Mouse (Mus musculus) monocyte, adult 5-6 weeks (primary cell): ENCODE results near the gene Il1rl2. TPM values are rescaled to one million over a fixed set of nuclear protein-coding genes. Genes with fewer than 3 reads are reported as not detected.

Source experiments
- ATAC-seq: fragments of 153-309, 156-312 bp; replicated peaks from 2 replicates; pipeline ENCODE4 v1.8.0; 2017; ENCODE audit warnings: mild to moderate bottlenecking; ENCODE audit not compliant: low TSS enrichment, insufficient number of reproducible peaks, severe bottlenecking, poor library complexity, low FRiP score
- total RNA-seq: library from RNA; stranded (forward); fragments of 200-1000, 200-491, 200-594 nt; gene quantifications from 3 replicates; pipeline ENCODE4 v1.2.3, GENCODE M21; 2017

The Il1rl2 gene
- total RNA-seq, 1 experiment from 2014 or later = 0.57 TPM

DNA sequence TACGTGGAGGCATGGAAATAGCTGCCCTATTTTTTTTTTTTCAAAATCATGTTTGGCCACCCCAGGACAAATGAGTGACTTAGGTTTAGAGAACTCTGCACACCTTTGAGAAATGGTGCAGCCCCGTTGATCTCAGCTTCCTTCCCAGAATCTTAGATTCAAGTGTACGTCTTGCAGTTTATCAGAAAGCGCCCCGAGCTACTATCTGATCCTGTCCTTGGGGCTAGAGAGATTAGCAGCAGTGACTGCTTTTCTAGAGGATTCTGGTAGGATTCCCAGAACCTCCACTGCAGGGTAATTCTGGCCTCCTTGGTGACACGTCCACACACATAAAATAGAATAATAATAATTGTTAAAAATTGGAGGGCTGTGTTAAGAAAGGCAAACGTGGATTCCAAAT lies 36.6 kb downstream of the Il1rl2 start:
- ATAC-seq = no peak

DNA sequence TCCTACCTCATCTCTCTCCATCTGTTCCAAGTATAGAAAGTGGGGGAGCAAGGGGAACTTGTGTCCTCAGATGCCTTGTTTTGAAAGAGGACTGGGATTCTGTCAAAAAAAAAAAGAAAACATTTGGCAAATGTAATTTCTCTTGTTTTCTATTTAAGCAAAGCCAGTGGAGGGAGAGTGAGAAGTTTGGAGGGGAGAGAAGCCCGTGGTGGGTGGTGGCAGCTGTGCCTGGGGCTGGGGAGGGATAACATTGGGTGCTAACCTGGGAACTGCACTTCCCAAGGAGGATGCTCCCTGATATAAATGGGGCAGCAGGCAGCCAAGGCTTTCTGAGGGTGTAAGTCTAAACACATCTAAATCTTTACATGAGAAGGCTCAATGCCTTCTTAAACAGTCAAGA lies 37.2 kb downstream of the Il1rl2 start:
- ATAC-seq = no peak

GRCm38 (mm10) chr1:40362784-40363183 lies 38.4 kb downstream of the Il1rl2 start:
- ATAC-seq = no peak

- no peak for ATAC-seq
These were observed 48.5 kb downstream of the Il1rl2 start for GRCm38 (mm10) chr1:40372951-40373350.

GRCm38 (mm10) chr1:40375148-40375547 lies 50.7 kb downstream of the Il1rl2 start:
- ATAC-seq = no peak

DNA sequence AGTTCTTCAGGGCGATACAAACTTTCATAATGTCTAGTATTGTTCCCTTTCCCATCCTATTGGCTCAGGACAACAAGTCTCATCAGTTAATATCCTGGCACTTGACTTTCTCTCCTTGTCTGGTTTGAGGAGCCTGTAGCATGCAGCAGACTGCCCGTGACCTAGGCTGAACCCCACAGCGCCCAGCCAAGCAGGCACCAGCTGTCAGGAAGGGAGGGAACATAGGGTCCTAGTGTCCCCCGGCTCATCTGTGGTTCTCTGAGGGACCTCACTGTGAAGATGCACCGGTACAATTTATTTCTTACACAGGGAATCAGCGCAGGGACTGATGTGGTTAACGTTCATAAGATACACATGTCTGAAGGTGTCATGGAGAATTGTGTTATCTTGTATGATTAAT lies 52.3 kb downstream of the Il1rl2 start:
- no peak for ATAC-seq

GRCm38 (mm10) chr1:40378794-40379193 lies 54.4 kb downstream of the Il1rl2 start:
- ATAC-seq = peak; percentile 74

DNA sequence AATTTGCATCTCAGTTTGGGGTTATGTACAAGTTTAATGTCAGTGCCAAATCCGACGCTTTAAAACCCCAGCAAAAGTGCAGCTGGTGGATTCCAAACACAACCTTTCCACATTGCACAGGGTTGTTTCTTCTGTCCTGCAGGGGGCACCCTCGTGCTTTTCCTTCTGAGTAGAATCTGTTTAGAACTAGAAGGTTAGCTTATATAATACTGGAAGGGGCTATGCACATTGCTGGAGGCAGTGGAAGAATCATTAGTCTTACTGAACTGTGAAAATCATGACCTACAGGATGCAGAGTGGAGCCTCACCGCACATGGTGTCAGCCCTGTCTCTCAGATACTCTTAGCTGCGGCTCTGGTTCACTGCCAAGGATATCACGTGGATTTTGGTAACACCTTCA lies 55.7 kb downstream of the Il1rl2 start:
- peak; percentile 42; the same call in 1 of the 2 replicates for ATAC-seq

GRCm38 (mm10) chr1:40380990-40381389 lies 56.6 kb downstream of the Il1rl2 start:
- ATAC-seq = no peak

DNA sequence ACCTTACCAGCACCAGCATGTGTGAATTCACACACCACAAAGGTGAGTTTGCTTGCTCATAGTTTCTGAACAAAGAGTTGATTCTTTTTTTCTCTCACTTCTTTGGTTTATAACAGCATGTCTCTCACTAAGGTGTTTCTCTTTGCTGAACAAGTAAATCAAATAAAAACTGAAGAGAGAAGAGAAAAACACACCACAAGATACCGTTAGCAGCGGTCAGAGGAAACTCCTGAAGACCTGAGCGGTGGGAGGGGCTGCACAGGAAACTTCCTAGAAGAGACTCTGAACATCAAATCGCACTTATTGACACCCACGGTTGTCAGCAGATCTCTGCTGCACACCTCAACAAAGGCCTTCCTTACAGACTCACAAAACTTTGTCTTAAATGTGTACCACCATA lies 58.4 kb downstream of the Il1rl2 start:
- no peak for ATAC-seq

DNA sequence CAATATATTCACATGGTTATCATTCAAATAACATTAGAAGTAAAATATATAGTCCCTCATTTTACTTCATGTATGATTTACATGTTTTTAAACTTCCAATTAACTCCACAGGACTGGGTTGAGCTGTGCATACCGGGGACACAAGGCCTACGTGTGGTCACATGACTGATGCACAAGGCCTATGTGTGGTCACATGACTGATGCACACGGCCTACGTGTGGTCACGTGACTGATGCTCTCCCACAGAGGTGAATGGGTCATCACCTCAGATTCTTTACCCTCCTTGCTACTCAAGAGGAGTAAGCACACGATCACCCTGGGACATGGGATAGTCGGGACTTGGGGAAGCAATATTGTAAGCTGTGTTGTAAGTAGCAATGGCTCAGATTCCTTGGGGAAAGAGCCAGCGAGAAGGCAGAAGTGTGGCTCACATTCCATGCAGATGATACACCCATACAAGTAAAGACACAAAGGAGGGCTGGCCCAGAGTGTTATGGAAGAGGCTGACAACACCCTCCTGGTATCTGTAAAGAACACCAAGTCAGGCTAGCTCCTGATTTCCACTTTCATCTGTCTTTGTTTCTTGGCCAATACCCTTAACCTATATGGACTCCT lies 60.6 kb downstream of the Il1rl2 start:
- no peak for ATAC-seq

DNA sequence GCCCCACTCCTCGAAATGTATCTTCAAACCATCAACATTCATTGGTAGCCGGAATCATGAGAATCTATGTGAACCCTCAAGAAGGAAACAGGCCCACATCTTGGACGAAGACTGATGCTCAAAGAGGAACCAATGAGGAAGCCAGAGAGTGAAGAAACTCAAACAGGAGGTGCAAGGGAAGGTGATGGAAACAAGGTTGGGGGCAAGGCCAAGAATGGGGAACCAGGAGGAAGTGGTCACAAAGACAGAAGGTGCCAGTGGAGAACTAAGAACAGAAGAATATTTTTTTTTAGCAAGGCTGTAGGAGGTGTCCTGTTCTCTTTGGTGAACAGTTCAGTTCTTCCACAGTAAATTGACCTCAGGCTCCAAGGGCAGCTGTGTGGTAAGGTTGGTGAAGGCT lies 67.0 kb downstream of the Il1rl2 start:
- 0 out of 2 replicates have a peak, but pooled peaks have one; percentile 23 for ATAC-seq

- ATAC-seq = no peak
These were observed 68.1 kb downstream of the Il1rl2 start for GRCm38 (mm10) chr1:40392535-40392934.

DNA sequence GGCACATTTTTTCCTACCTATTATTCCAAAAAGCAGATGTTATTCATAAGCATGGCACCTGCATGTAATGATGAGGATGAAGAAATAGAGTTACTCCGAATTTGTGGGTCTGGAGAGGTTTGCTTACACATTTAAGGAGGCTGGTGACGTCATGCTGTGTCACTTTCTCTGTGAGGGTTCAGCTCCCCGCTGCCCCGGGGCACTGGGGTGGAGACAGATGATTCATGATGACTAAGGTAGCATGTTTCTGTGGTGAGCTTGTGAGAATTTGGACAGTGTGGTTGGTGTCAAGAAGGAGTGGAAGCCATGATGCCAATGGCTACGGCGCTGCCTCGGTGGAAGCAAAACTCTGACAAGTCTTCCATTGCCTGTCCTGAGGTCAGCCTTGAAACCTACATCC lies 68.8 kb downstream of the Il1rl2 start:
- peak; percentile 52; the same call in 1 of the 2 replicates for ATAC-seq

- ATAC-seq = no peak
These were observed 75.2 kb downstream of the Il1rl2 start for GRCm38 (mm10) chr1:40399639-40400038.

DNA sequence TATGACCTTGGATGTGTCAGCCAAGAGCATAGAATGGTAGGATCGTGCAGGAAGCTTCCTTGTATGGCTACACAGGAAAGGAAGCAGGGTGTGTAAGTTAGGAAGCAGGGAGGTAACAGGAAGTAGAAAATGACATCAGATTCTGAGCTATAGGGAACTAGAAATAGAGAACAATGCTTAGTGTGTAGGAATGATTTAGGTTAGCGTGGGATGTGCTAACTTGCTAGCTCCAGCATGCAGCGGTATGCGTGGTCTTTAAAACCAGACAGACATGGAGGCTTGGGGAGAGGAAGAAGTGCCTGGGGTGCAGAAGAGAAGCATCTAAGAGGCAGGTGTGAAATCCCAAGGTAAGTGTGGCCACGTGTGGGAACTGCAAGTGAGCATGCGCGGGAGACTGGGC lies 80.3 kb downstream of the Il1rl2 start:
- ATAC-seq = peak; percentile 82

DNA sequence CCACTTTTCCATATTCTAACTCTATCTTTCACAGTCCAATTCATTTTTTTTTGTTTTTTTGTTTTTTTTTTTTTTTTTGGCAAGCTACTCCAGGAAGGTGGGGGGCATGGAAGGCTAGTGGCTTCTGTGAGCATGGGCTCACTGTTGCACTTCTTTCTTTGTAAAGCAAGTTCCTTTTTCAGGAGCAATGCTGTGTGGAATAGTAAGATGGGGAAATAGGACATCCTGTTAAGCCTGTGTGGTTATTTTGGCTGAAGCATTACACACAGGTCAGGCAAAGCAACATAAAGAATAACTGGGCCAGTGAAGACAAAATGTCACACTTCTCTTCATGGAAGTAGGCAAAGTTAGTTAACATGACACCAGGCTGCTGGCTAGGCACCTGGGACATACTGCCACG lies 85.5 kb downstream of the Il1rl2 start:
- peak; percentile 63; the same call in 1 of the 2 replicates for ATAC-seq

DNA sequence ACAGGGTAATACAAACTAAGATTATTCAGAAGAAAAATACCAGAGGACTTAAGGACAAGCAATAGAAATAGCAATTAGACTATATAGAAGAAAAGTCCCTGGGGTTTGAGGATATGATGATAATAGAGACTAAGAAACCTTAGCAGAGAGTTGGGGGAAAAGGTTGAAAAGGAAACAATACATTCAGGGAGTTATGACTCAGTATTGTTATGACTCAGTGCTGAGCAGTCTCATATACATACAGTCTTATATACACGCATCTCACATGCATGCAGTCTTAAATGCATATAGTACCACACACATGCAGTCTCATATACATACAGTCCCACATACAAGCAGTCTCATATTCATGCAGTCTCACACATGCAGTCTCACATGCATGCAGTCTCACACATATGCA lies 88.6 kb downstream of the Il1rl2 start:
- ATAC-seq = no peak

DNA sequence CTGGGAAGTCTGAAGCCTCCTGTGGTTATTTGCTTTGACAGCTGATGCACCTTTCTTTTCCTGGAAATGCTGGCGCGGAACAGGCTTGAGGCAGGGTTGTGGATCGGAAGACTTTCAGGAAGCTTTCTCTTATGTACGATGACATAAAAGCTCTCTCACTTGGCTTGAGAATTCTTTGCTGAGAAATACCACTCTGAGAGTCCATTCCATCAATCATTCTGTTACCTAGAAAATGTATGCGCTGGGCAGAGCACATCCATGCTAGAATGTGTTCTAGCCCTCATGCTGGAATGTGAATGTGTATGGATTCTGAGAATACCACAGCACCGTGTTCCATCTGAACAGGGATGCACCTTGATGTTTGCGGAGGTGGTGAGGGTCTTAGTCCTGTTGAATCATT lies 89.9 kb downstream of the Il1rl2 start:
- no peak for ATAC-seq

- no peak for ATAC-seq
These were observed 90.7 kb downstream of the Il1rl2 start for GRCm38 (mm10) chr1:40414863-40415656.
